Mouse (Mus musculus): ENCODE measurements at regions not wholly inside any gene's neighbourhood (a gene's known extent, or its start where the extent isn't known, plus 50 kb on each side); places are given as distances from the start of the nearest gene placed in this dataset.

- no peak for DNase-seq (ENCODE audit: low spot score in 2 of 2)
These were observed 164.3 kb upstream of the Mki67 start for GRCm38 (mm10) chr7:135880446-135880845.

DNA sequence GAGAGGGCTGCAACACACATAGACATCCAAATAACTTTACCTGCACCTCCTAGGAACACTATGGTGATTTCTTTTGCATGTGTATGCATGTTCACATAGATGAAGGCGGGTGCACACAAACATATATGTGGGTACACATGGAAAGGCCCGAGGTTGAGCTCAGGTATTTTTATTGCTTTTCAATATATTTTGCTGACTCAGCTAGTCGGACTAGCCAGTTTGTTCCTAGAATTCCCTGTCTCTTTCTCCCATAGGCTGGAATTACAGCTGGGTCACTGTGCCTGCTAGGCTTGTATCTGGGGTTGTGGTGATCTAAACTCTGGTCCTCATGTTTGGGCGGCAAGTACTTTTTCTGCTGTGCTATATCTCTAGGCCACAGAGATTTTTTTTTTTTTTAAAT lies 166.1 kb upstream of the Mki67 start:
- DNase-seq (ENCODE audit: low spot score in 2 of 2), result no peak

DNA sequence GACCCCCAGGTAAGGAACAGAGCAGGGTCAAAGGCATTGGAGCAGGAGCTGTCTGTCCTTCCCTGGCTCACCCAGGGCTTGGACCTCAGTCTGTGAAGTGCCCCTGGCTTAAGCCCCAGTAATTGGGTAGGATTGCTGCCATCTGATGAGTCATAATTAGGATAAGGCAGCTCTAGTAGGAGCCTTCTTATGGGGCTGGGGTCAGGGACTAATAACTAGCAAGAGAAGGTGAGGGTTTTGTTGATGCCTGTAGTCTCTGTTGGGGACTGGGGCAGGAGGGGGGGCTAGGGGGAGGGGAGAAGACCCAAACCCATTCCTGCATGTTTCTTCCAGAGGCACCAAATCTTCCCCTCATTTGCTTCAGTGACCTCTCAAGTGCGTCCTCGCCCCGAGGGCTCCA lies 172.4 kb upstream of the Mki67 start:
- no peak for DNase-seq (ENCODE audit: low spot score in 2 of 2)

DNA sequence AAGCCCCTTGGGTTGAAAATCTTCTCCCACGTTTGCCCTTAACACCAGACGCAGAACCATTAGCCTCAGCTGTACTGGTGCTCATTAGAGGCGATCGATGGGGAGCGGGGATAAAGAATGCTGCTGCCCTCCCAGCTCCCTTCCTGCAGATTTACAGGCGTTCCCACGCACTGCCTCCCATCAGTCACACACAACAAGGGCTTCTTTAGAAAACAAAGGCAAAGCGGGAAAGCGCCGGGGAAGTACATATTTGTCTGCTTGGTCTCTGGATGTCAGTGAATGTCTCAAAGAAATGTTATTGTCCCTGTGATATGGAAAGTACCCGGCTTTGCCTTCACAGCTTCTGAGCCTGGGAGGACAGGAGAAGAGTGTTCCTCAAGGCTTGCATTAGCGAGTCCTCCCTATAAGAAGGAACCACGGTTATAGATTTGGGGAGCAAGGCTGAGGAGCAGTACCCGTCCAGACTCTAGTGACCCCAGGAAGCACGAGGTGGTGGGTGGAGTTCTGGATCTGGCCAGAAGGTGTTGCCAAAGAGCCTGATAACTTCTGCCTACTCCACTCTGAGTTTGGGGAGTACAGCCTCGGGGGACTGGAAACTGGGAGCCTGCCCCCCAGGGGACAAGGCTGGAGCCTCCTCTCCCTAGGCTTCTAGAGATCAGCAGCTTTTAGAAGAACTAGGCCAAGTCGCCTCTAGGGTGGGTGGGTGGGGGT lies 173.0 kb upstream of the Mki67 start:
- DNase-seq (ENCODE audit: low spot score in 2 of 2), result no peak

DNA sequence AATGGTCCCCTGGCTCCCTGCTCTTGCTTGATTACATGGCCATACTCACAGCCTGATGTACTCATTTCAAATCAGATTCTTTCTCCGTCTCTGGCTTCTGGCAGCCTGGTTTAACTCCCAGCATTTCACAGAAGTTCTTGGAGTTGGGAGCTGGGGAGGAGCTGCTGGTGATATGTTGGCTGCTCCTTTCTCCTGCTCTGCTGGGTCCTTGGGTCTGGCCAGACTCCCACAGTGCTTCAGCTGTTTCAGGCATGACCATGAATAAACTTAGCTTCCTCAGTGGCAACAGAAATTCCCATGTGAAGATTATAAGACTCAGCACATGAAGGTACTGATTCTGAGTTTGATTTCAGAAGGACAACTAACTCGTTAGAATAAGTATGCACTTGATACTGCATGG lies 182.7 kb upstream of the Mki67 start:
- no peak for DNase-seq (ENCODE audit: low spot score in 2 of 2)

DNA sequence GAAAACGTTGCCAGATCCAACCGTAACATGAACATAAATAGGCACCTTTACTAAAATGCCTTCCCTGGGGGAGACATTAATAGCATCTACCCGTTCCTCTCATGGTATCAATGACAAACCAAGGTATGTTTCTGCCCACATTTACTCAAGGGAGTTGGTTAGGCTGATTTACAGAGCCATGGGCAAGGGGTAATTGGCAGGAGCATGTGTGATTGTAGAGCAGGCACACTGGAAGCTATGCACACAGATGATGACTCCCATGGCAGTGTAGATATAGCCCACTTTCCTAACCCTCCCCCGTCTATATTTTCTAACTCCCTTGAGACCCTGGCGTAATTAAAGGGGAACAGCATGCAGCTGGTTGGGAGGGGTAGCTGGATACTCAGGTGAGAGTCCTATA lies 183.6 kb upstream of the Mki67 start:
- no peak for DNase-seq (ENCODE audit: low spot score in 2 of 2)

GRCm38 (mm10) chr7:135900861-135901321 lies 184.7 kb upstream of the Mki67 start:
- DNase-seq (ENCODE audit: low spot score in 2 of 2), result peak; percentile 9 to 23

DNA sequence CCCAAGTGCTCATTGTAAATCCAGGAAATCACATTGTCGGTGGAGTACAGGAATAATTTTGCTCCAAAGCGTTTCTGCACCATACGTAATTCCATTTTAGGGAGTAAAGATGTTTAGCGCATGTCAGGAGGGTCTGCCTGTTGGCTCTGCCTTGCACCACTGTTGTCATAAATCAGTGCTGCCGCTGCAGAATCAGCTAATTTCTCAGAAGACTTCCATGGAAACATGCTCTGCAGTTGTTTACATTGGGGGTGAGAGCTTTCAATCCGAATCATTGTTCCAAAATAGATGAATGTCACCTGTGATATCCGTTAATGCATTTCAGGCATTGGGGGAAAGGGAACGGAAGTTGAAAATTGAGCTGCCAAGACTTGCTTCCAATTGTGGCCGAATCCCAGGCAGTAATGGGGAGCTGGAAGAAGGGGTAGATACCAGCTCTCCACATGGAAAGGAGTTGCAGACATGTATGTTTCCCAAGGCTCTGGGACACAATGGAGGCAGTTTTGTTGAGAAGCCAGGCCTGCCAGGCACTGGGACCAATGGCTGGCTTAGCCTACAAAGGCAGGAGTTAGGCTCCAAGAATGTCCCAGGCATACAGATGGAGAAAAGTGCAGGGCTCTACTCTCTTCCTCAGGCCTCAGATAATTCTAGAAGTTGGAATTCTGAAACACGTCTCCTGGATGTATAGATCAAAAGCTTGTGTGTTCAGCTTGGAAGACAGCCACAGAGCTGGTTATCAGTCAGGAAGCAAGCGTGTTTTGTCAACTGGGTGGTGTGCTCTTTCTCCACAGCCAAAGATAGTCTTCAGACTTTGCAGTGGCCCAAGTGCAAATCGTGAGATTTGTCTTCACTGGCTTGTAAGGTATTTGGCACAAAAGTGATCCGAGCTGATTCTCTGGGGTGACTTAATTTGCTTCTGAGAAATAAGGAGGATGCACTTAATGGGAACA lies 186.2 kb upstream of the Mki67 start:
- DNase-seq (ENCODE audit: low spot score in 2 of 2), result no peak

GRCm38 (mm10) chr7:135911376-135911775 lies 195.2 kb upstream of the Mki67 start:
- no peak for DNase-seq (ENCODE audit: low spot score in 2 of 2)

GRCm38 (mm10) chr7:135913923-135914634 lies 197.9 kb upstream of the Mki67 start:
- no peak for DNase-seq (ENCODE audit: low spot score in 2 of 2)

GRCm38 (mm10) chr7:135923876-135924275 lies 207.7 kb upstream of the Mki67 start:
- no peak for DNase-seq (ENCODE audit: low spot score in 2 of 2)

GRCm38 (mm10) chr7:135924641-135925040 lies 208.5 kb upstream of the Mki67 start:
- DNase-seq (ENCODE audit: low spot score in 2 of 2), result no peak

- DNase-seq (ENCODE audit: low spot score in 2 of 2), result no peak
These were observed 213.9 kb upstream of the Mki67 start for GRCm38 (mm10) chr7:135930091-135930490.

DNA sequence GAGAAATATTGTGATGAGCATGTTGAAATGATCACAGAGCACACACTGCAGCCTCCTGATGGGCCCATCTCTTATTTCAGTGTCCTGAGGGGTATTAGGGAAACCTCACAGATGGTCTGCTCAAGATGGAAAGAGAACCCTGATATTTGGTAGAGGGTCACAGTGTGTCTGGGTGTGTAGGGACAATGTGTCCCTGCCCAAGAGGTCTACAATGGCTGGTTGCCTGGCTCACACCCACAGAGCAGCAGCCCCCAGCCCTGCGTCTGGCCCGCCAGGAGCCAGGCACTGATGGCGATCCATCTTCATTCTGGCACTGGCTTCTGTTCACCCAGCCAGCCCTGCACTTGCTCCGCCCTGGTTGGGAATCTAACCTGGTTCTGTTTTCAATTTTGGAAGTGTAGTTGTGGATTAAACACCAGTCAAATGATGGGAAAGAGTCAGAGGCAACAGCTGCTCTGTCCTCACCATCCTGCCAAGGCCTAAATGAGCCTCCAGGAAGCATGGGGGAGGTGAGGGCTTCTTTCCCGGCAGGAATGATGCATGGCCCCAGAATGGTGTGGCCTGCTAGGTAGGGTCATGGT lies 216.5 kb upstream of the Mki67 start:
- DNase-seq (ENCODE audit: low spot score in 2 of 2), result no peak

DNA sequence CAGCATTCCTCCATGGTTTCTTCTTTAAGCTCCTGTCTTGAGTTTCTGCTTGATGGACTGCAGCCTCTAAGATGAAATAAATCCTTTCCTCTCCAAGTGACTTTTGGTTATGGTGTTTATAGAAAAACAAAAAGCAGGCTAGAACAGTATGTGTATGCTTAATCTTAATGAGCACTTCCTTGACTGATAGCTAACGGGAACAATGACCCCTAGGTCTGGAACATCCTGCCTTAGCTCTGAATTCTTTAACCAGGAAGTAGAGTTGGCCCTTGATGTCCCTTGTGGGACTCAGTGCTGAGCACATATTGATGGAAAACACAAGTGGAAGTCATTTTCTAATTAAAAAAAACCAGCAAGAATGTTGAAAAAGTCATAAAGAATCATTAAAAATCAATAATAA lies 219.0 kb upstream of the Mki67 start:
- DNase-seq (ENCODE audit: low spot score in 2 of 2), result no peak

GRCm38 (mm10) chr7:135937465-135937864 lies 221.3 kb upstream of the Mki67 start:
- no peak for DNase-seq (ENCODE audit: low spot score in 2 of 2)

DNA sequence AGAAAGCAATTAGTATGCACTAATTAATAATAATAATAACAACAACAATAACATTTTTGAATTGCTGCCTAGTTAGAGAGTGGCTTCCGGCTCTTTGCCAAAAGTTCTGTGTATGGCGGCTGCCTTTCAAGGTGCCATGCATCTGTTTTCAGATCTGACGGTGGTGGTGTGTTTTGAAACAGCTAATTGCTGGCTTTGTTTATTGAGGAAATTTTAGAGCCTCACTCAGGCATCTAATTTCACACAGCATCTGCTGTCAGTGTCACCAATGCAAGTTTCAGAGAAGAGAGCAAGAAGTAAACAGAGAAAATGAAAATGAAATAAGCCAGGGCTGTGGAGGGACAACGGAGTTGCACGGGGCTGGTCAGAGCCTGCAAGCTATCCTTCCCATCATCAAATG lies 223.2 kb upstream of the Mki67 start:
- DNase-seq (ENCODE audit: low spot score in 2 of 2), result no peak

- DNase-seq (ENCODE audit: low spot score in 2 of 2), result no peak
These were observed 226.7 kb upstream of the Mki67 start for GRCm38 (mm10) chr7:135942826-135943225.

DNA sequence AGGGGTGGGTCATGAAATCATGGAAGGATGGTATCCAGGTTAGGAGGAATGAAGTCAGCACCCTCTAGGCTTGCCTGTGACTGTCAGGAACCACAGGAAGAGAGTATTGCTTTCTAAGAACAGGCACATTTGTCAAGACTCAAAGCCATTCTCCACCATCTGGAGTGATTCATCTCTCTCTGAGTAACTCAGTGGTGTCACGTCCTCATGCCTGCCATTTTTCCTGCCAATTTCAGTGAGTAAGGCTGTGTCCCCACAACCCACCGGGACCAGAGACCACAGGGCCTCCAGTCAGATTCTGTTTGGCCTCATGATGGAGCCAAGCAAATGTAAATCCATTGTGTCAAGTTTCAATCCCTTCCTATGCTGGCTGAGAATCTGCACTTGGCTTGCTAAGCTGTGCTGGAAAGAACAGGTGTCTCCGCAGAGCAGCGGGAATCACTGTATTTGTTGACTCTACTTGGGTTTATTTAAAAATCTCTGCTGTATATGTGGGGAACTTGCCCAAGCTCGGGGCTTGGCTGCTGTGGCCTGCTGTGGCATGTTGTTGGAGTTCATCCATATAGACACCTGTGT lies 230.0 kb upstream of the Mki67 start:
- DNase-seq (ENCODE audit: low spot score in 2 of 2), result no peak

- no peak for DNase-seq (ENCODE audit: low spot score in 2 of 2)
These were observed 244.9 kb upstream of the Mki67 start for GRCm38 (mm10) chr7:135961026-135961425.

DNA sequence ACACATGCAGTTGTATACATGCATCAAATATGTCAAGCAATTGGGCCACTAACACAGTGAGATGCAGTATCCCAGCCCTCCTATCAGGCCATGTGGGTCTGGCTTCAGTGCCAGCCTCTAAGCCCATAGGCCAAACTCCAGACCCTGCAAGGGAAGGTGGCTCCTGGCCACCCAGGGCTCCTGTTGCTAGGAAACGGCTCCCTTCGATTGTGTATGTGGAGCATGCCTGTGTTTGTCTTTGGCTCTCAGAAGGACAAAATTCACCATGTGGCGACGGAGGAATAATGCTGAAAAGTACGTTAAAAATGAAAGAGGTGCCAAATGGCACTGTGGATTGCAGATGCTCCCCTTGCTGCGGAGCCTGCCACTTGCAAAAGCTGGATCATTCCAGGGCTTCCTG lies 249.4 kb upstream of the Mki67 start:
- DNase-seq (ENCODE audit: low spot score in 2 of 2), result no peak
